Mouse (Mus musculus): Measurements from ENCODE around the gene Dpf2.

GRCm38 (mm10) chr19:5954936-5955335 lies 42.1 kb upstream of the Dpf2 start:
- TF ChIP-seq CTCF (IDR thresholded peaks at IDR 0.05; ENCODE audit: low read depth), result no peak
- TF ChIP-seq EP300 (optimal IDR thresholded peaks at IDR 0.05), result no peak

Measured in stomach, postnatal 0 days (tissue).